Mouse (Mus musculus) inflammation-experienced regulatory T-cells, adult 16 weeks (primary cell): ENCODE data around the gene Plcb3. TPM values are rescaled to one million over a fixed set of nuclear protein-coding genes. Genes with fewer than 3 reads are reported as not detected.

Experiments
- polyA plus RNA-seq: library from polyadenylated mRNA; unstranded; fragments of 100-300 nt; shearing (Covaris generic); gene quantifications from one replicate; pipeline ENCODE4 v1.2.1, GENCODE M21; 2017

Plcb3 gene
- polyA plus RNA-seq, 1 experiment from 2014 or later = 15.8 TPM

Other genes starting within 250 kb of the Plcb3 start
- gene Rps6ka4, start 135.8 kb downstream of the Plcb3 start, polyA plus RNA-seq = 53.0 TPM
- gene Ccdc88b, start 118.3 kb downstream of the Plcb3 start, polyA plus RNA-seq = 68.9 TPM
- 181 TPM for gene Trmt112, start 66.8 kb downstream of the Plcb3 start, polyA plus RNA-seq
- 258 TPM for gene Prdx5, start 66.4 kb downstream of the Plcb3 start, polyA plus RNA-seq
- 9.0 TPM for gene Esrra, start 54.7 kb downstream of the Plcb3 start, polyA plus RNA-seq
- gene Catsperz, start 51.1 kb downstream of the Plcb3 start, polyA plus RNA-seq = not detected
- not detected for gene Kcnk4, start 42.0 kb downstream of the Plcb3 start, polyA plus RNA-seq
- 42.3 TPM for gene Bad, start 34.6 kb downstream of the Plcb3 start, polyA plus RNA-seq
- 18.2 TPM for gene Gpr137, start 34.0 kb downstream of the Plcb3 start, polyA plus RNA-seq
- gene Ppp1r14b, start 1.5 kb downstream of the Plcb3 start, polyA plus RNA-seq = 32.1 TPM
- gene Fkbp2, start 4.0 kb upstream of the Plcb3 start, polyA plus RNA-seq = 57.9 TPM
- 2.1 TPM for gene Vegfb, start 11.2 kb upstream of the Plcb3 start, polyA plus RNA-seq
- 54.6 TPM for gene Dnajc4, start 16.1 kb upstream of the Plcb3 start, polyA plus RNA-seq
- gene Nudt22, start 19.6 kb upstream of the Plcb3 start, polyA plus RNA-seq = 39.3 TPM
- 8.9 TPM for gene Trpt1, start 19.7 kb upstream of the Plcb3 start, polyA plus RNA-seq
- 472 TPM for gene Fermt3, start 43.0 kb upstream of the Plcb3 start, polyA plus RNA-seq
- 205 TPM for gene Stip1, start 63.5 kb upstream of the Plcb3 start, polyA plus RNA-seq
- gene Macrod1, start 80.3 kb upstream of the Plcb3 start, polyA plus RNA-seq = 3.3 TPM
- gene Flrt1, start 129.3 kb upstream of the Plcb3 start, polyA plus RNA-seq = not detected
- gene Otub1, start 229.8 kb upstream of the Plcb3 start, polyA plus RNA-seq = 80.2 TPM
- gene Cox8a, start 241.1 kb upstream of the Plcb3 start, polyA plus RNA-seq = 485 TPM